In genomic region chr11:80145787-80146275, GRCm38 (mm10) we compare ENCODE assay signal across 10 mouse cellular contexts. TPM values are rescaled to one million over a fixed set of nuclear protein-coding genes. Genes with fewer than 3 reads are reported as not detected.
DNase-seq lines count a peak whose midpoint lies in the region; ATAC-seq lines count a peak whose summit lies in the region.
"Had no signal": no experiment of that assay in that cellular context is flagged by ENCODE, and none has a peak within 500 bp of the region (broad histone marks: within the 10 kb centered on the region; RNA-seq: fewer than 3 reads in every experiment).

No protein-coding gene starts in this region.

- H3K4me2 ChIP-seq in heart, embryonic 15.5 days = no peak overlapping the region
- H3K4me2 ChIP-seq in liver, embryonic 12.5 days = peak overlapping the region; percentile 12; the same call in 1 of the 2 replicates
- no peak overlapping the region for H3K4me2 ChIP-seq in midbrain, embryonic 16.5 days (ENCODE audit: low read length)
- H3K4me2 ChIP-seq: hindbrain, embryonic 15.5 days; lung, embryonic 14.5 days had no signal

- no peak for ATAC-seq in heart, embryonic 15.5 days (replicated peaks; ENCODE audit: insufficient number of reproducible peaks, insufficient read depth, low FRiP score, low read depth)
- ATAC-seq in hematopoietic stem cell, adult 5-6 weeks (replicated peaks in 1 of 2; ENCODE audit: insufficient read depth in 1 of 2, low FRiP score in 2 of 2, low TSS enrichment in 1 of 2, low read depth in 1 of 2, poor library complexity in 2 of 2, severe bottlenecking in 2 of 2) = peak; percentile 84 to 89
- no peak for ATAC-seq in liver, embryonic 12.5 days
- no peak for ATAC-seq in cerebellum, adult (ENCODE audit: insufficient number of reproducible peaks, low FRiP score, low TSS enrichment)
- ATAC-seq in midbrain, embryonic 16.5 days = no peak

- peaks cover 12% of the 10 kb centered on the region for H3K4me1 ChIP-seq in heart, embryonic 15.5 days (replicated peaks)
- H3K4me1 ChIP-seq in liver, embryonic 12.5 days = peaks cover 35% of the 10 kb centered on the region
- H3K4me1 ChIP-seq in forebrain, embryonic 10.5 days = peaks cover 18% of the 10 kb centered on the region
- H3K4me1 ChIP-seq in midbrain, embryonic 16.5 days (ENCODE audit: control insufficient read depth, insufficient read depth, low read length) = peaks cover 11% of the 10 kb centered on the region

- WGBS in heart, embryonic 15.5 days = 41% methylated on average over 10 of the region's 10 CpGs
- WGBS in liver, embryonic 12.5 days (ENCODE audit: insufficient replicate concordance) = 20% methylated on average over 10 of the region's 10 CpGs
- WGBS in forebrain, embryonic 10.5 days = 75% methylated on average over 10 of the region's 10 CpGs
- 75% methylated on average over 10 of the region's 10 CpGs for WGBS in midbrain, embryonic 16.5 days

- no peak for DNase-seq in heart, postnatal 4 days
- DNase-seq in splenic B cell, adult 2 months (ENCODE audit: low read depth, low spot score) = peak; percentile 78
- no peak for DNase-seq in forebrain, embryonic 10.5 days (ENCODE audit: extremely low spot score, low spot score)
- DNase-seq: lung, embryonic 14.5 days had no signal

- H3K36me3 ChIP-seq in heart, embryonic 15.5 days = no peaks in the 10 kb centered on the region
- H3K36me3 ChIP-seq in liver, embryonic 12.5 days = no peaks in the 10 kb centered on the region
- H3K36me3 ChIP-seq in splenic B cell, adult 2 months (ENCODE audit: control insufficient read depth, insufficient read depth, low read length, poor library complexity, severe bottlenecking) = no peaks in the 10 kb centered on the region
- no peaks in the 10 kb centered on the region for H3K36me3 ChIP-seq in forebrain, embryonic 10.5 days (replicated peaks)
- H3K36me3 ChIP-seq in midbrain, embryonic 16.5 days (ENCODE audit: control insufficient read depth, insufficient read depth, low read length) = no peaks in the 10 kb centered on the region
- H3K36me3 ChIP-seq: hindbrain, embryonic 15.5 days had no signal

- H3K27ac ChIP-seq in heart, embryonic 15.5 days = 0 out of 2 replicates have a peak overlapping the region, but pooled peaks have one; percentile 27
- peak overlapping the region; percentile 65 for H3K27ac ChIP-seq in liver, embryonic 12.5 days
- no peak overlapping the region for H3K27ac ChIP-seq in forebrain, embryonic 10.5 days
- H3K27ac ChIP-seq in midbrain, embryonic 16.5 days (ENCODE audit: low read length) = no peak overlapping the region
- H3K27ac ChIP-seq: hindbrain, embryonic 15.5 days had no signal

- H3K9ac ChIP-seq in heart, embryonic 15.5 days = no peak overlapping the region
- H3K9ac ChIP-seq in liver, embryonic 12.5 days = no peak overlapping the region
- no peak overlapping the region for H3K9ac ChIP-seq in midbrain, embryonic 16.5 days (ENCODE audit: low read depth, low read length)
- H3K9ac ChIP-seq: hindbrain, embryonic 15.5 days; lung, embryonic 14.5 days had no signal

- no peak overlapping the region for H3K4me3 ChIP-seq in heart, embryonic 15.5 days
- no peak overlapping the region for H3K4me3 ChIP-seq in liver, embryonic 12.5 days
- H3K4me3 ChIP-seq in forebrain, embryonic 10.5 days = no peak overlapping the region
- H3K4me3 ChIP-seq in midbrain, embryonic 16.5 days (ENCODE audit: low read depth, low read length) = no peak overlapping the region
- H3K4me3 ChIP-seq: hindbrain, embryonic 15.5 days had no signal

- no peaks in the 10 kb centered on the region for H3K9me3 ChIP-seq in heart, embryonic 15.5 days (replicated peaks)
- H3K9me3 ChIP-seq in liver, embryonic 12.5 days (replicated peaks) = no peaks in the 10 kb centered on the region
- H3K9me3 ChIP-seq in forebrain, embryonic 10.5 days = no peaks in the 10 kb centered on the region
- H3K9me3 ChIP-seq in midbrain, embryonic 16.5 days (replicated peaks; ENCODE audit: control insufficient read depth, low read length, poor library complexity, severe bottlenecking) = no peaks in the 10 kb centered on the region
- H3K9me3 ChIP-seq: hindbrain, embryonic 15.5 days had no signal

- no peaks in the 10 kb centered on the region for H3K27me3 ChIP-seq in heart, embryonic 15.5 days
- no peaks in the 10 kb centered on the region for H3K27me3 ChIP-seq in liver, embryonic 12.5 days (replicated peaks)
- no peaks in the 10 kb centered on the region for H3K27me3 ChIP-seq in splenic B cell, adult 2 months (ENCODE audit: control insufficient read depth, insufficient read depth, low read length, poor library complexity, severe bottlenecking)
- no peaks in the 10 kb centered on the region for H3K27me3 ChIP-seq in forebrain, embryonic 10.5 days (ENCODE audit: poor library complexity, severe bottlenecking)
- H3K27me3 ChIP-seq in midbrain, embryonic 16.5 days (ENCODE audit: control insufficient read depth, insufficient read depth, low read depth, low read length) = no peaks in the 10 kb centered on the region
- H3K27me3 ChIP-seq: hindbrain, embryonic 15.5 days had no signal

RNA-seq across cellular contexts. Expression of gene Tefm, which starts 3.9 kb away (rescaled TPM):
- 27.6 and 29.2 TPM in 2 replicates for polyA plus RNA-seq in heart, embryonic 15.5 days (2015; fragmentation: Nextera tagmentation; extraction: Ambion mirVana)
- total RNA-seq in heart, postnatal 4 days (2021) = 10 to 100 TPM; 19.1 to 19.5 TPM
- 21.8 and 23.0 TPM in 2 replicates for total RNA-seq in hematopoietic stem cell, adult 5-6 weeks (2017)
- polyA plus RNA-seq in liver, embryonic 12.5 days (2016; fragmentation: Nextera tagmentation; extraction: Ambion mirVana) = 18.2 and 22.4 TPM in 2 replicates
- 33.9 and 38.2 TPM in 2 replicates for polyA plus RNA-seq in forebrain, embryonic 10.5 days (2016; fragmentation: Nextera tagmentation; extraction: Ambion mirVana)
- 22.2 and 22.4 TPM in 2 replicates for polyA plus RNA-seq in midbrain, embryonic 16.5 days (2015; fragmentation: Nextera tagmentation; extraction: Ambion mirVana)

RNA-seq across cellular contexts. Expression of gene Adap2, which starts 8.1 kb away (rescaled TPM):
- 1.5 and 1.9 TPM in 2 replicates for polyA plus RNA-seq in heart, embryonic 15.5 days (2015; fragmentation: Nextera tagmentation; extraction: Ambion mirVana)
- 1 to 10 TPM; 3.6 to 4.3 TPM for total RNA-seq in heart, postnatal 4 days (2021)
- total RNA-seq in hematopoietic stem cell, adult 5-6 weeks (2017) = 0.50 TPM in 1 of 2 replicates, not detected in the other
- polyA plus RNA-seq in liver, embryonic 12.5 days (2016; fragmentation: Nextera tagmentation; extraction: Ambion mirVana) = 2.7 and 2.8 TPM in 2 replicates
- 0.73 and 0.77 TPM in 2 replicates for polyA plus RNA-seq in forebrain, embryonic 10.5 days (2016; fragmentation: Nextera tagmentation; extraction: Ambion mirVana)
- polyA plus RNA-seq in midbrain, embryonic 16.5 days (2015; fragmentation: Nextera tagmentation; extraction: Ambion mirVana) = 3.4 and 4.2 TPM in 2 replicates

RNA-seq across cellular contexts. Expression of gene Rnf135, which starts 37.8 kb away (rescaled TPM):
- 11.5 and 13.0 TPM in 2 replicates for polyA plus RNA-seq in heart, embryonic 15.5 days (2015; fragmentation: Nextera tagmentation; extraction: Ambion mirVana)
- total RNA-seq in heart, postnatal 4 days (2021) = 1 to 10 TPM; 5.2 to 8.5 TPM
- total RNA-seq in hematopoietic stem cell, adult 5-6 weeks (2017) = 7.3 and 13.8 TPM in 2 replicates
- 4.2 and 5.0 TPM in 2 replicates for polyA plus RNA-seq in liver, embryonic 12.5 days (2016; fragmentation: Nextera tagmentation; extraction: Ambion mirVana)
- 4.0 and 4.5 TPM in 2 replicates for polyA plus RNA-seq in forebrain, embryonic 10.5 days (2016; fragmentation: Nextera tagmentation; extraction: Ambion mirVana)
- polyA plus RNA-seq in midbrain, embryonic 16.5 days (2015; fragmentation: Nextera tagmentation; extraction: Ambion mirVana) = 3.0 and 3.6 TPM in 2 replicates

RNA-seq across cellular contexts. Expression of gene Atad5, which starts 56.6 kb away (rescaled TPM):
- 4.4 and 4.7 TPM in 2 replicates for polyA plus RNA-seq in heart, embryonic 15.5 days (2015; fragmentation: Nextera tagmentation; extraction: Ambion mirVana)
- 1 to 10 TPM; 8.2 to 8.8 TPM for total RNA-seq in heart, postnatal 4 days (2021)
- 36.8 and 38.5 TPM in 2 replicates for total RNA-seq in hematopoietic stem cell, adult 5-6 weeks (2017)
- polyA plus RNA-seq in liver, embryonic 12.5 days (2016; fragmentation: Nextera tagmentation; extraction: Ambion mirVana) = 15.0 and 15.9 TPM in 2 replicates
- 20.3 and 20.7 TPM in 2 replicates for polyA plus RNA-seq in forebrain, embryonic 10.5 days (2016; fragmentation: Nextera tagmentation; extraction: Ambion mirVana)
- 4.3 and 5.1 TPM in 2 replicates for polyA plus RNA-seq in midbrain, embryonic 16.5 days (2015; fragmentation: Nextera tagmentation; extraction: Ambion mirVana)

Comparison
In these comparisons a context has a peak if more than half of its experiments do, and no peak if none do; other contexts are left out.
1. ATAC-seq: peak in hematopoietic stem cell, adult 5-6 weeks (2 of 2); none in heart, embryonic 15.5 days (single experiment), liver, embryonic 12.5 days (single experiment), cerebellum, adult (single experiment) and midbrain, embryonic 16.5 days (single experiment).
2. H3K27ac ChIP-seq: peak in heart, embryonic 15.5 days (single experiment) and liver, embryonic 12.5 days (single experiment); none in forebrain, embryonic 10.5 days (single experiment) and midbrain, embryonic 16.5 days (single experiment).